Mouse (Mus musculus): ENCODE data around the gene Aifm3. TPM values are rescaled to one million over a fixed set of nuclear protein-coding genes. Genes with fewer than 3 reads are reported as not detected.

Aifm3 gene
- polyA plus RNA-seq (2011; ENCODE audit: insufficient read depth, insufficient read length, low replicate concordance, missing spikeins): not detected in 2 replicates

DNA sequence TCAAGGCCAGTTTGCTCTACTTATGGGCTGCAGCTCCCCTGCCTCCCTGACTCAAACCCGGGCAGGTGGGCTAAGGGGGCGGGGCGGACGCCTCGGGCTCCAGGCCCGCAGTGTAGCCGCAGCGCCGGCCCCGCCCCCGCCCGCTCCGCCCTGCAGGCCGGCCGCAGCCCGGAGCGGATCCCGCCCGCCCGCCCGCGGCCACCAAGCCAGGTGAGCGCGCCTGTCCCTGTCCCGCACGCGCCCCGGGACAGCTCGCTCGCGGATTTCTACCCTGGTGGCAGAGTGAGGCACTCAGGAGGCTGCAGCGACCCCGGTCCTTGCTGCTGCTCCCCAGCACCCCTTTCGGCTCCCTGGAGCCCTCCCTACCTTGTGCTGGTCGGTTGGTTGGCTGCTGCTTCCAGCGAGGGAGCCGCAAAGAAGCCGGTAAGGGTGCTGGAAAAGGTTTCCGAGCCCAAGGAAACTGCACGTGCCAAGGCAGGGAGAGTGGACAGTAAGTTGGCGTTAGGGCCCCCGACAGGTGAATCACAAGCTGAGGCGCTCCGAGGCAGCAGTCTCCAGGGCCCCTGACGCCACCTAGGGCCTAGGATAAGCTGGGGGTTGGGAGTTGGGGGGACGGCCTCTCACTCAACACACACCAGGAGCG lies at the start of gene Aifm3:
Aifm3 (plus strand) TSS at position 143 of the 643 bp plus-strand sequence.
- Histone ChIP-seq H3K4me1 (ENCODE audit: control insufficient read depth, insufficient read depth, low read length) (no peaks in the 10 kb centered on the region; the same call in 1 of the 2 replicates), H3K27ac (ENCODE audit: control insufficient read depth, insufficient read depth, low read depth, low read length, poor library complexity) (no peak within 1 kb of the TSS), H3K4me3 (replicated peaks; ENCODE audit: control insufficient read depth, low read depth, low read length) (no peak within 1 kb of the TSS)
- no peak for TF ChIP-seq POLR2A (IDR thresholded peaks at IDR 0.05; ENCODE audit: borderline replicate concordance, control insufficient read depth, low read depth, low read length)
- no peak for TF ChIP-seq CTCF (IDR thresholded peaks at IDR 0.05; ENCODE audit: control insufficient read depth, insufficient read depth, low read length)
- WGBS: 7% methylated on average over 43 of the region's 47 CpGs

- Histone ChIP-seq H3K27ac (ENCODE audit: control insufficient read depth, insufficient read depth, low read depth, low read length, poor library complexity) (peak within 1 kb of the TSS; percentile 86), H3K4me1 (ENCODE audit: control insufficient read depth, insufficient read depth, low read length) (peaks cover 3% of the 10 kb centered on the region; the same call in 1 of the 2 replicates), H3K4me3 (replicated peaks; ENCODE audit: control insufficient read depth, low read depth, low read length) (peak within 1 kb of the TSS; percentile 99)
- under 1% methylated on average over 63 of the region's 63 CpGs for WGBS
- TF ChIP-seq POLR2A (IDR thresholded peaks at IDR 0.05; ENCODE audit: borderline replicate concordance, control insufficient read depth, low read depth, low read length) (peak; percentile 82; the same call in 1 of the 2 replicates), CTCF (IDR thresholded peaks at IDR 0.05; ENCODE audit: control insufficient read depth, insufficient read depth, low read length) (no peak)
These were observed 37.7 kb upstream of the Aifm3 start, which contains the start of gene Crkl for GRCm38 (mm10) chr16:17451541-17452372. TSS of gene Crkl (plus strand) at chr16:17451987.

GRCm38 (mm10) chr16:17452373-17452715 lies 37.1 kb upstream of the Aifm3 start:
- TF ChIP-seq CTCF (IDR thresholded peaks at IDR 0.05; ENCODE audit: control insufficient read depth, insufficient read depth, low read length) (no peak), POLR2A (IDR thresholded peaks at IDR 0.05; ENCODE audit: borderline replicate concordance, control insufficient read depth, low read depth, low read length) (peak; percentile 30; the same call in 1 of the 2 replicates)
- WGBS: under 1% methylated on average over 24 of the region's 24 CpGs
- peak overlapping the region; percentile 86 for H3K27ac ChIP-seq (ENCODE audit: control insufficient read depth, insufficient read depth, low read depth, low read length, poor library complexity)
- H3K4me1 ChIP-seq (ENCODE audit: control insufficient read depth, insufficient read depth, low read length): peaks cover 3% of the 10 kb centered on the region; the same call in 1 of the 2 replicates
- peak overlapping the region; percentile 99 for H3K4me3 ChIP-seq (replicated peaks; ENCODE audit: control insufficient read depth, low read depth, low read length)

DNA sequence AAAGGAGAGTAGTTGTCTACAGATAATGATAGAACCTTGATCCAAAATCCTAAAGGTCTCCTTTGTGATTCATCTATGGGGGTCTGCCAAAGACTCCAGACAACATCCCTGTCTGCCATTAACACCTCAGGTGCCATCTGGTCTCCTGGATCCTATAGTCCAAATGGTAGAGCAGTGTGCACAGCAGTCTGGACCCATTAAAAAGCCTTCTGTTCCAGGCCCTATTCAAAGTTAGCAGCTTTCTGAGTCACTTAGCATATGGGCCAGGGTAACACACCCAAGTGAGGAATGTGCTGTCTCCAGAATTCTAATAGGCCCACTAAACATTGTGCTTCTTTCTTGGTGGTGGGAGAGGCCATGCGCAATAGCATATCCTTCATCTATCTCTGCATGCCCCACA lies 32.5 kb upstream of the Aifm3 start:
- Histone ChIP-seq H3K27ac (ENCODE audit: control insufficient read depth, insufficient read depth, low read depth, low read length, poor library complexity) (no peak overlapping the region), H3K4me3 (replicated peaks; ENCODE audit: control insufficient read depth, low read depth, low read length) (no peak overlapping the region), H3K4me1 (ENCODE audit: control insufficient read depth, insufficient read depth, low read length) (peaks cover 1% of the 10 kb centered on the region)
- WGBS: 93% methylated on average over 1 of the region's 1 CpGs
- no peak for TF ChIP-seq POLR2A (IDR thresholded peaks at IDR 0.05; ENCODE audit: borderline replicate concordance, control insufficient read depth, low read depth, low read length)
- no peak for TF ChIP-seq CTCF (IDR thresholded peaks at IDR 0.05; ENCODE audit: control insufficient read depth, insufficient read depth, low read length)

GRCm38 (mm10) chr16:17460254-17460653 lies 29.2 kb upstream of the Aifm3 start:
- no peak overlapping the region for H3K4me3 ChIP-seq (replicated peaks; ENCODE audit: control insufficient read depth, low read depth, low read length)
- TF ChIP-seq CTCF (IDR thresholded peaks at IDR 0.05; ENCODE audit: control insufficient read depth, insufficient read depth, low read length) (no peak), POLR2A (IDR thresholded peaks at IDR 0.05; ENCODE audit: borderline replicate concordance, control insufficient read depth, low read depth, low read length) (no peak)
- no peak overlapping the region for H3K27ac ChIP-seq (ENCODE audit: control insufficient read depth, insufficient read depth, low read depth, low read length, poor library complexity)
- WGBS: 68% methylated on average over 4 of the region's 4 CpGs
- H3K4me1 ChIP-seq (ENCODE audit: control insufficient read depth, insufficient read depth, low read length): no peaks in the 10 kb centered on the region; the same call in none of the 2 replicates

DNA sequence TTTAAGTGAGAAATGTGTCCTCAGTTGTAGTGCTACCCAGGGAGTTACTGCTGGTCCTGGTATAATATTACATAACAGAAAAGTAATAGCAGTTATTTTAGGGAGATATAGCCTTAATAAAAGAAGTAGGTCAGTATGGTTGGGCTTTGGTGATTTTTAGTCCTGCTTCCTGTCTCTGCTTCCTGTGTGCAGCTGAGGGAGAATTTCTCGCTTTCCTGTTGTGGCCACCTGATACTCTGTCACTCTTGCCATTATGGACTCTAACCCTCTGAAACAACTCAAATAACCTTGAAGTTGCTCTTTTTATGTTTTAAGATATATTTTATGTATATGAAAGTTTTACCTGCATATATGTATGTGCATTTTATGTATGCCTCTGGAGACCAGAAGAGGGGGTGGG lies 27.8 kb upstream of the Aifm3 start:
- H3K27ac ChIP-seq (ENCODE audit: control insufficient read depth, insufficient read depth, low read depth, low read length, poor library complexity): no peak overlapping the region
- no peak for TF ChIP-seq CTCF (IDR thresholded peaks at IDR 0.05; ENCODE audit: control insufficient read depth, insufficient read depth, low read length)
- H3K4me1 ChIP-seq (ENCODE audit: control insufficient read depth, insufficient read depth, low read length): no peaks in the 10 kb centered on the region; the same call in none of the 2 replicates
- 8% methylated on average over 1 of the region's 1 CpGs for WGBS
- H3K4me3 ChIP-seq (replicated peaks; ENCODE audit: control insufficient read depth, low read depth, low read length): no peak overlapping the region

DNA sequence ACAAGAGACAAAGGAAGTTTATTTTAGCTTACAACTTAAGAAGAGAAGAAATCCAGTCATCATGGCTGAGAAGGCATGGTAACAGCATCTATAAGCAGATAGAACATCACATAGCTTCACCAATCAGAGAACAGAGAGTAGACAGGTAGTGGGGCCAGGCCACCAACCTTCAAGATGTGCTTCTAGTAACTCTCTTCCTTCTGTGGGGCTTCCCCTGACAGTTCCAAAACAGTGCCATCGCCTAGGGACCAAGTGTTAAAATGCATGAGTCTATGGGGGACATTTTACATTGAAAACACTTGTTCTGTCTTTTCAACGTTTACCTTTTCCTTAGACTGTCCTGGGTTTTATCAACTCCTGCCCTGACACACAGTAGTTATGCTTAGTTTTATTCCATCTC lies 26.2 kb upstream of the Aifm3 start:
- no peaks in the 10 kb centered on the region; the same call in none of the 2 replicates for H3K4me1 ChIP-seq (ENCODE audit: control insufficient read depth, insufficient read depth, low read length)
- no peak for TF ChIP-seq POLR2A (IDR thresholded peaks at IDR 0.05; ENCODE audit: borderline replicate concordance, control insufficient read depth, low read depth, low read length)
- TF ChIP-seq CTCF (IDR thresholded peaks at IDR 0.05; ENCODE audit: control insufficient read depth, insufficient read depth, low read length): no peak
- 78% methylated on average over 2 of the region's 2 CpGs for WGBS
- no peak overlapping the region for H3K27ac ChIP-seq (ENCODE audit: control insufficient read depth, insufficient read depth, low read depth, low read length, poor library complexity)
- no peak overlapping the region for H3K4me3 ChIP-seq (replicated peaks; ENCODE audit: control insufficient read depth, low read depth, low read length)

All from bone marrow, adult 2 months (tissue).